Mouse (Mus musculus): Measurements from ENCODE around the gene Pgls. TPM values are rescaled to one million over a fixed set of nuclear protein-coding genes. Genes with fewer than 3 reads are reported as not detected.

The Pgls gene
- polyA plus RNA-seq, 1 experiment from 2014 or later: 243 TPM

DNA sequence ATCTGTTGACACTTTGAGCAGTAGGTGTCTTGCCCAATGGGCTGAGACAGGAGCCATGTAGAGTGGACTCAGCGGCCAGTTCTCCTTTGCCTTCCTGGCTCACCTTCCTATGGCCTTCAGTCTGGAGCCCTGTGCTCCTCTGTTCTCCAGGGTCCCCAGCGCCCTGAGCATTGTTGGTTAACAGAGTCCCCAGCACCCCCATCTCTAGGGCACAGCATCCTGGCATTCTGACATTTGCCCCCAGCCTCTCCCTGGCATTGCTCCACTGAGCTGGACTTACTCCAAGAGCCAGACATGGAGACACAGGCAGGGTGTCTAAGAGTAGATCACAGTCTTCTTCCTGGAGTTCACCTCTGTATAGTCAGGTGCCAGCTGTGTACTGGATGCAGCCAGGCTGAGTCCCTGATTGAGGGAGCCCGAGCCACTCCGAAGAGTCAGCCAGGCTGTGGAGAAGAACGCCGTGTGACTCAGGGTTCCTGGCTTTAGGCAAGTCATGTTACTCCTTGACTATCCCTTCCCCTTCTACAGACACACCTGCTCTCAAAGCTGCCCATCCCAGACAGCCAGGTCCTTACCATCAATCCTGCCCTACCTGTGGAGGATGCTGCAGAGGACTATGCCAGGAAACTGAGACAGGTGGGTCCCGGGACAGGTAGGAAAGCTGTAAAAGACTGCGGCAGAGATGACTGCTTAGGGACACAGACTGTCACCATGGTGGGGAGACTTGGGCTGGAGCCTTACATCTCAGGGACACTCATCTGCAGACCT lies 1.8 kb downstream of the Pgls start:
- Histone ChIP-seq H3K27ac (no peak overlapping the region), H3K36me3 (no peaks in the 10 kb centered on the region), H3K9me3 (no peaks in the 10 kb centered on the region), H3K4me1 (replicated peaks) (peaks cover 29% of the 10 kb centered on the region), H3K4me3 (replicated peaks) (no peak overlapping the region), H3K27me3 (replicated peaks) (no peaks in the 10 kb centered on the region), H3K9ac (no peak overlapping the region), H3K4me2 (replicated peaks) (peak overlapping the region; percentile 87; the same call in 1 of the 2 replicates)
- WGBS: 94% methylated on average over 8 of the region's 8 CpGs
- no peak for ATAC-seq

DNA sequence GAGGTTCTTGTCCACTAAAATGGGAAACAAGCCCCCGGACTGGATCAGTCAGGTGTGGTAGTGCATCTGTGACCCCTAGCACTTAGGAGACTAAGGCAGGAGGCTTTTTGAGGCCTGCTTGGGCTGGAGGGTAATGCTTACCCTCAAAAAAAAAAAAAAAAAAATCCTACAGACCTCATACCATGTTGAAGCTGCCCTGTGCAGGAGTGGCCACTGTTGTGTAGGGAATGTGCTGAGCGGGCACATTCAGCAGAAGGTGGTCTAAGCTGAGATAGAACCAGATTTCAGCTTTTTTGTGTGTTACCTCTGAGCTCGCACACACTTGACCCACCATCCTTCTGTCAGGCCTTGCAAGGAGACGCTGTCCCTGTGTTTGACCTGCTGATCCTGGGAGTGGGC lies 2.3 kb downstream of the Pgls start:
- ATAC-seq: no peak
- Histone ChIP-seq H3K36me3 (no peaks in the 10 kb centered on the region), H3K9me3 (no peaks in the 10 kb centered on the region), H3K27ac (no peak overlapping the region), H3K4me1 (replicated peaks) (peaks cover 29% of the 10 kb centered on the region), H3K27me3 (replicated peaks) (no peaks in the 10 kb centered on the region), H3K4me3 (replicated peaks) (no peak overlapping the region), H3K4me2 (replicated peaks) (no peak overlapping the region), H3K9ac (no peak overlapping the region)
- 95% methylated on average over 4 of the region's 4 CpGs for WGBS

DNA sequence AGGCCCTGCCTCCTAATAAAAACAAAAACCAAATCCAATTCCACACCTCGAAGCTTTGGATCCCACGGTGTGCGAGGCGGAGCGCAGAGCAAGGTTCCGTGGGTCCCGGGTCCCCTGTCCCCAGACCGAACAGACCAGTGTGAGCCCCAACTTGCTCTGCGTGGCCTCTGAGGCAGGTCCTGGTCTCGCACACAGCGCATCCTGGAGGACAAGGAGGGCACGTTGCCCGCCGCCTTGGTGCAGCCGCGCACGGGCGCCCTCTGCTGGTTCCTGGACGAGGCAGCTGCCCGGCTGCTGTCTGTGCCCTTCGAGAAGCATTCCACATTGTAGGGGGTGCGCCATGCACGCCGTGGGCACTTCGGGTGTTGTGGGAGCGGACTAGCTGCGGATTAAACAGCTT lies 3.9 kb downstream of the Pgls start:
- H3K36me3 ChIP-seq: no peaks in the 10 kb centered on the region
- no peak overlapping the region for H3K27ac ChIP-seq
- ATAC-seq: peak; percentile 22; the same call in 1 of the 2 replicates
- no peak overlapping the region for H3K9ac ChIP-seq
- no peaks in the 10 kb centered on the region for H3K9me3 ChIP-seq
- 10% methylated on average over 27 of the region's 27 CpGs for WGBS
- peaks cover 27% of the 10 kb centered on the region for H3K4me1 ChIP-seq (replicated peaks)
- no peak overlapping the region for H3K4me3 ChIP-seq (replicated peaks)
- 0 out of 2 replicates have a peak overlapping the region, but pooled peaks have one; percentile 11 for H3K4me2 ChIP-seq (replicated peaks)
- H3K27me3 ChIP-seq (replicated peaks): no peaks in the 10 kb centered on the region

- Histone ChIP-seq H3K36me3 (no peaks in the 10 kb centered on the region), H3K27ac (no peak overlapping the region), H3K4me3 (replicated peaks) (no peak overlapping the region), H3K27me3 (replicated peaks) (no peaks in the 10 kb centered on the region; the same call in 1 of the 2 replicates), H3K4me2 (replicated peaks) (no peak overlapping the region), H3K9ac (no peak overlapping the region), H3K9me3 (no peaks in the 10 kb centered on the region), H3K4me1 (replicated peaks) (peaks cover 22% of the 10 kb centered on the region)
- ATAC-seq: no peak
- WGBS: 54% methylated on average over 6 of the region's 6 CpGs
Observed at GRCm38 (mm10) chr8:71596384-71596783, 4.4 kb downstream of the Pgls start.

- no peaks in the 10 kb centered on the region for H3K36me3 ChIP-seq
- H3K4me2 ChIP-seq (replicated peaks): no peak overlapping the region
- peaks cover 4% of the 10 kb centered on the region for H3K27me3 ChIP-seq (replicated peaks)
- no peak for ATAC-seq
- no peaks in the 10 kb centered on the region for H3K9me3 ChIP-seq
- H3K4me3 ChIP-seq (replicated peaks): no peak overlapping the region
- H3K4me1 ChIP-seq (replicated peaks): peaks cover 21% of the 10 kb centered on the region
- H3K27ac ChIP-seq: no peak overlapping the region
- 78% methylated on average over 4 of the region's 4 CpGs for WGBS
- H3K9ac ChIP-seq: no peak overlapping the region
Observed at GRCm38 (mm10) chr8:71596798-71597197, 4.8 kb downstream of the Pgls start.

DNA sequence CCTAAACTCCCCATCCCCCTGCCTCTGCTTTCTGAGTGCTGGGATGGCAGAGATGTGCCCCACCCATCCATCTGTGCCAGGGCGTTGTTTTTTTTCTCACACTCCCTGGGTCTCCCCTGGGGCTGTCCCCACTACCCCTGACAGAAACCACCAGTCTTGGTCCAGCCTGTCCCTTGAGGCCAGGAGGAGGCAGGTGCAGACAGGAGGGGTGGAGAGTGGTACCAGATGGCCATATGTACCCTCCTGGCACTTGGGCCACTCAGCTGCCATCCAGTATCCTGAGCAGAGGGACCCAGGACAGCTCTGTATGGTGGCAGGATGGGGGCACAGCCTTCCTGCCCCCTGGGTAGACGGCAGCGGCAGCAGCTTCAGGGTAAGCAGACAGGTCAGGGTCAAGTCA lies 5.5 kb downstream of the Pgls start, which contains the start of gene Fam129c:
Fam129c (plus strand) TSS at position 198 of the 400 bp plus-strand sequence.
- peaks cover 28% of the 10 kb centered on the region for H3K4me1 ChIP-seq (replicated peaks)
- H3K4me2 ChIP-seq (replicated peaks): no peak within 1 kb of the TSS
- peaks cover 10% of the 10 kb centered on the region for H3K27me3 ChIP-seq (replicated peaks)
- H3K27ac ChIP-seq: no peak within 1 kb of the TSS
- no peak for ATAC-seq
- no peak within 1 kb of the TSS for H3K4me3 ChIP-seq (replicated peaks)
- no peaks in the 10 kb centered on the region for H3K9me3 ChIP-seq
- WGBS: 87% methylated on average over 3 of the region's 3 CpGs
- H3K9ac ChIP-seq: no peak within 1 kb of the TSS
- H3K36me3 ChIP-seq: no peaks in the 10 kb centered on the region

DNA sequence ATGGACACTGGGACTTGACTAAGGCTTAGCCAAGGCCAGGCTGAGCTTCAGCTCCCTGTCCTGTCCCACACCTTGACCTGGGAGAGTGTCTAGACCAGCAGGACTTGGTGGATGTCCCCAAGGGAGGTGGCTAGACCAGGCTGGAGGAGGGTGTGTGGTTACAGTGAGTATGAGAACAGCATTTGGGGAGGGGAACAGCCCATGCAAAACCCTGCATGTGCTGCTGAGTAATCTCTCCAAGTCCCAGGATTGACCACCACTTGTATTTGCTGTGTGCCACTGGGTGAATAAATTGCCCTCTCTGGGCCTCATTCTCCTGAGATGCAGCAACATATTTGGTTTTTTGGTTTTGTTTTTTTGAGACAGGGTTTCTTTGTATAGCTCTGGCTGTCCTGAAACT lies 6.4 kb downstream of the Pgls start:
- no peak overlapping the region for H3K27ac ChIP-seq
- H3K36me3 ChIP-seq: no peaks in the 10 kb centered on the region
- H3K4me1 ChIP-seq (replicated peaks): peaks cover 27% of the 10 kb centered on the region
- H3K9me3 ChIP-seq: no peaks in the 10 kb centered on the region
- no peak for ATAC-seq
- H3K9ac ChIP-seq: no peak overlapping the region
- H3K27me3 ChIP-seq (replicated peaks): peaks cover 13% of the 10 kb centered on the region
- H3K4me3 ChIP-seq (replicated peaks): no peak overlapping the region
- no peak overlapping the region for H3K4me2 ChIP-seq (replicated peaks)

DNA sequence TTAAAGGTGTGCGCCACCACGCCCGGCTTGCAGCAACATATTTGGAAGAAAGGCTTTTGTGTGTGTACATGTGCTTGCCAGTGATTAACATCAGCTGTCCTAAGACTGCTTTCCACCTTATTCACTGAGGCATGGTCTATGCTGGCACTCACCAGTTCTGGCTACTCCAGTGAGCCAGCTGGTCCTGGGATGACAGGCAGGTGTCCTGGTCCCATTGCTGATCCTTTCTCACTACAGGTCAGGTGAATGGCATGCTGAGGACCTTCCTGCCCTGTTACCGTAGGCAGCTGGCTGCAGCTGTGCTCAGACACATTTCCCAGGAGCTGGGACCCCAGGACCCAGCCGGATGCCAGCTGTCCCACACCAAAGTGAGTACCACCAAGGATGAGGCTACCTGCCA lies 6.9 kb downstream of the Pgls start:
- H3K27me3 ChIP-seq (replicated peaks): peaks cover 13% of the 10 kb centered on the region
- H3K9me3 ChIP-seq: no peaks in the 10 kb centered on the region
- ATAC-seq: no peak
- no peak overlapping the region for H3K9ac ChIP-seq
- H3K27ac ChIP-seq: no peak overlapping the region
- H3K4me2 ChIP-seq (replicated peaks): no peak overlapping the region
- 93% methylated on average over 5 of the region's 5 CpGs for WGBS
- H3K4me3 ChIP-seq (replicated peaks): no peak overlapping the region
- no peaks in the 10 kb centered on the region for H3K36me3 ChIP-seq
- peaks cover 25% of the 10 kb centered on the region for H3K4me1 ChIP-seq (replicated peaks)

DNA sequence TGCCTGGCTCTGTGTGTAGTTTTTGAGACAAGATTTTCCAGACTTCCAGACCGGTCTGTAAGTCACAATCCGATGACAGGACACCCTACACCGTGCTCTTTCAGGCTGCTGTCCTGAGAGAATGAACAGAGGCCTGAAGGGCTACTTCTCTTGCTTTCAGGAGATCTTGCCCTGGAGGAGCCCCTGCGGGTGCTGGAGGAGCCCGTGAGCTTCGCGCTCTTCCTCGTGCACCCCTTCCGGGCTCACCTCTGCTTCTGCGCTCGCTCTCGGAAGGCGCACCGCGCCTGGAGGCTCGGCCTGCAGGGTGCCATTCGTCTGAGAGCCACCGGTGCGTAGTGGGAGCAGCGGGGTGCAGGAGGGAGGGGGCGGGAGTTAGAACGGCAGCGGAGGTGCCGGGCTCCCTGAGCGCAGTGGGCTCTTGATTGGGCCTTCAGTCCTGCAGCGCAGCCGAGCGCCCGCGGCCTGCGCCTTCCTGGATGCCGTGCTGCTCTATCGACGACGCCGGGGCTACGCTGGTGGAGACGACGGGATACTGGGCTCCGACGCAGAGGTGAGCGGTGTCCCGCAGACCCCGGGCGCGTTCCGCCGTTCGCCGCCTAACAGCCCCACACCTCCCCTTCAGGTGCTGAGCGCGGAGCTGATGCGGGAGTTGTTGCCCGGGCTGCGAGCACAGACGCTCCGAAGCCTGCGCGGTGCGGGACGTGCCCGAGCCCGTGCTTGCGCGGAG lies 10.1 kb downstream of the Pgls start:
- Histone ChIP-seq H3K27me3 (replicated peaks) (peaks cover 13% of the 10 kb centered on the region), H3K36me3 (no peaks in the 10 kb centered on the region; the same call in 1 of the 2 replicates), H3K4me1 (replicated peaks) (peaks cover 24% of the 10 kb centered on the region), H3K4me3 (replicated peaks) (peak overlapping the region; percentile 33), H3K9ac (peak overlapping the region; percentile 26), H3K9me3 (no peaks in the 10 kb centered on the region), H3K4me2 (replicated peaks) (peak overlapping the region; percentile 80), H3K27ac (no peak overlapping the region)
- ATAC-seq: peak; percentile 1
- WGBS: 5% methylated on average over 65 of the region's 65 CpGs

DNA sequence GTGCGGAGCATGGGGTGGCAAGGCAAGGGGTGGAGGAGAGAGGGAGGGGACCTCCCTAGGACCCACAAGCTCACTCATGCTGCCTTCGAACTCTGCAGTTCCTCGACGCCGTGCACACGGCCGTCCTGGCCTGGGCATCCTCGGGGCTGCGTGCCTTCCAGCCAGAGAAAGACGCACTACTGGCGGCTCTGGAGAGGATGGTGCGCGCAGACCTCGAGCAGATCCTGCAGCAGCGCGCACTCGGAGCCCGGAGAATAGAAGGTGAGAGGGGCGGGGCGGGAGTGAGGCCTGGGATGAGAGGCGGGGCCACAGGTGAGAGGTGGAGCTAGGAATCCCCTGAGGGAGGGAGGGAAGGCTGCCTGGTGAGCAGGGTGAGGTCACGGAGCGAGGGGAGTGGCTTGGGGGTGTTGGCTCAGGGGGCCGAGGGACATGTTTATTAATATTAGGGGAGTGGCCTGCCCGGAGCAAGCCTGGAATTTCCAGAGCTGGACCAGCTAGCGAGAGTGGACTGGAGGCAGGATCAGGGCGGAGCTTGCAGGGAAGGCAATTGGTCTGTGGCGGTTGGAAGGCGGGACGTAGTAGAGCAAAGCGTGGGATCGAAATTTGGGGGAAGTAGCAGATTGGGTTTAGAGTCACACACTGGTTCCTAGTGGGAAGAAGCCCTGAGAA lies 10.8 kb downstream of the Pgls start:
- Histone ChIP-seq H3K27me3 (replicated peaks) (peaks cover 13% of the 10 kb centered on the region), H3K9me3 (no peaks in the 10 kb centered on the region), H3K4me2 (replicated peaks) (peak overlapping the region; percentile 80), H3K9ac (peak overlapping the region; percentile 26), H3K36me3 (no peaks in the 10 kb centered on the region; the same call in 1 of the 2 replicates), H3K4me3 (replicated peaks) (peak overlapping the region; percentile 33), H3K27ac (no peak overlapping the region), H3K4me1 (replicated peaks) (peaks cover 24% of the 10 kb centered on the region)
- under 1% methylated on average over 32 of the region's 32 CpGs for WGBS
- peak; percentile 92 for ATAC-seq

DNA sequence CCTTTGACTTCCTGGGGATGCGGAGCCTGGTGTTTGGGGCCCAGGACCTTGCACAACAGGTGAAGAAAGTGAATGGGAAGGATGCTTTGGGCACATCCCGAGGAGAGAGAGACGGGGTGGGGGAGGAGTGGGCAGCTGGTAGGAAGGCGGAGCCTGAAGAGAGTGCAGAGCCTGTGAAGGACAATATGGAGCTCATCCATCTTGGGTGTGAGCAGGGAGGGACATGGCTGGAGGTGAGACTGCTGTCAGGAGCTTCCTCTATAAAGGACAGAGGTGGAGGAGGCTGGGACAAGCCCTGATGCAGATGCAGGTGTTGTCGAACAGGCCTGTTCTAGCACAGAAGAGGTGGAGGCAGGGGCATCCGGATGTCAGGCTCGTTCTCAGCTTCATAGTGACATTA lies 12.0 kb downstream of the Pgls start:
- no peaks in the 10 kb centered on the region for H3K9me3 ChIP-seq
- H3K27ac ChIP-seq: no peak overlapping the region
- H3K4me2 ChIP-seq (replicated peaks): no peak overlapping the region
- ATAC-seq: no peak
- no peak overlapping the region for H3K4me3 ChIP-seq (replicated peaks)
- no peaks in the 10 kb centered on the region; the same call in 1 of the 2 replicates for H3K36me3 ChIP-seq
- peaks cover 24% of the 10 kb centered on the region for H3K4me1 ChIP-seq (replicated peaks)
- no peak overlapping the region for H3K9ac ChIP-seq
- H3K27me3 ChIP-seq (replicated peaks): peaks cover 13% of the 10 kb centered on the region
- 63% methylated on average over 7 of the region's 7 CpGs for WGBS
